Mouse (Mus musculus) neural tube, embryonic 11.5 days (tissue): ENCODE measurements around the gene Fgb. TPM values are rescaled to one million over a fixed set of nuclear protein-coding genes. Genes with fewer than 3 reads are reported as not detected.
A peak's percentile ranks its signal among the peaks of the same experiment; 100 is the strongest.

ENCODE experiments used
- ATAC-seq: fragments of 200-750 bp; cut with Nextera tagmentation; 2 replicates; pipeline ENCODE4 v1.8.0; 2017; ENCODE audit warnings: moderate number of reproducible peaks, mild to moderate bottlenecking, moderate TSS enrichment, moderate library complexity; ENCODE audit not compliant: insufficient read depth, low FRiP score, low TSS enrichment
- DNase-seq: peaks from one replicate; pipeline ENCODE4 v3.0.0-alpha.2; 2015; ENCODE audit warnings: low spot score
- H3K27ac ChIP-seq: fragments of 300-500 bp; sonication (generic); 2 replicates; pipeline ENCODE4 v1.5.1; 2014; ENCODE audit warnings: low read depth, mild to moderate bottlenecking, low read length
- H3K27me3 ChIP-seq: fragments of 300-500 bp; sonication (generic); 2 replicates; pipeline ENCODE4 v1.6.1; 2014; ENCODE audit warnings: mild to moderate bottlenecking, low read length, mixed read lengths; ENCODE audit not compliant: control insufficient read depth, insufficient read depth
- H3K36me3 ChIP-seq: fragments of 300-500 bp; sonication (generic); 2 replicates; pipeline ENCODE4 v1.6.1; 2014; ENCODE audit warnings: mild to moderate bottlenecking, low read length, moderate library complexity, mixed read lengths; ENCODE audit not compliant: control insufficient read depth, insufficient read depth
- H3K4me1 ChIP-seq: fragments of 300-500 bp; sonication (generic); 2 replicates; pipeline ENCODE4 v1.6.1; 2014; ENCODE audit warnings: low read length, mixed read lengths; ENCODE audit not compliant: control insufficient read depth, insufficient read depth
- H3K4me2 ChIP-seq: fragments of 300-500 bp; sonication (generic); 2 replicates; pipeline ENCODE4 v1.6.1; 2014; ENCODE audit warnings: low read depth, mild to moderate bottlenecking, moderate library complexity
- H3K4me3 ChIP-seq: fragments of 300-500 bp; sonication (generic); 2 replicates; pipeline ENCODE4 v1.5.1; 2014; ENCODE audit warnings: low read depth, low read length
- H3K9ac ChIP-seq: fragments of 300-500 bp; sonication (generic); 2 replicates; pipeline ENCODE4 v1.6.1; 2014; ENCODE audit warnings: mild to moderate bottlenecking, low read length
- H3K9me3 ChIP-seq: fragments of 300-500 bp; sonication (generic); 2 replicates; pipeline ENCODE4 v1.6.1; 2016; ENCODE audit warnings: low read length; ENCODE audit not compliant: control insufficient read depth
- WGBS: fragments of 180-500 bp; shearing (Covaris S2); extraction: QIAGEN DNeasy Blood & Tissue Kit; methylation state at CpG from one replicate; pipeline ENCODE4 v1.1.7; 2014; 5-methylcytosine and 5-hydroxymethylcytosine counted together
- polyA plus RNA-seq: library from polyadenylated mRNA; unstranded; fragments of >200 nt; fragmentation: Nextera tagmentation; extraction: Ambion mirVana; gene quantifications from 2 replicates; pipeline ENCODE4 v1.2.1, GENCODE M21; 2014

Gene Fgb
- polyA plus RNA-seq, result 0.08 and 0.16 TPM in 2 replicates

- H3K27ac ChIP-seq, result no peak within 1 kb of the TSS
- DNase-seq (no peak), ATAC-seq (no peak)
- no peak within 1 kb of the TSS for H3K4me2 ChIP-seq
- no peaks in the 10 kb centered on the region for H3K27me3 ChIP-seq
- H3K9me3 ChIP-seq, result no peaks in the 10 kb centered on the region
- H3K4me1 ChIP-seq, result no peaks in the 10 kb centered on the region
- no peaks in the 10 kb centered on the region for H3K36me3 ChIP-seq
- no peak within 1 kb of the TSS for H3K4me3 ChIP-seq
- H3K9ac ChIP-seq, result no peak within 1 kb of the TSS
- WGBS, result 81% methylated on average over 8 of the region's 8 CpGs
These were observed at the start of gene Fgb for GRCm38 (mm10) chr3:83049680-83050079. Gene Fgb (minus strand): TSS chr3:83049863.

- peak; percentile 25; the same call in 1 of the 2 replicates for ATAC-seq
- H3K27me3 ChIP-seq, result no peaks in the 10 kb centered on the region
- DNase-seq, result no peak
- no peaks in the 10 kb centered on the region for H3K9me3 ChIP-seq
- H3K36me3 ChIP-seq, result no peaks in the 10 kb centered on the region
- H3K4me2 ChIP-seq, result peak overlapping the region; percentile 42; the same call in 1 of the 2 replicates
- peak overlapping the region; percentile 49; the same call in 1 of the 2 replicates for H3K27ac ChIP-seq
- H3K4me1 ChIP-seq, result peaks cover 12% of the 10 kb centered on the region
- H3K4me3 ChIP-seq, result no peak overlapping the region
- WGBS, result 81% methylated on average over 1 of the region's 1 CpGs
- H3K9ac ChIP-seq, result no peak overlapping the region
These were observed 49.5 kb upstream of the Fgb start for GRCm38 (mm10) chr3:83099139-83099538.

GRCm38 (mm10) chr3:83098546-83099034 is 48.9 kb upstream of the Fgb start:
- peak overlapping the region; percentile 21; the same call in 1 of the 2 replicates for H3K4me3 ChIP-seq
- peak; percentile 72 for ATAC-seq
- 3% methylated on average over 14 of the region's 14 CpGs for WGBS
- H3K27me3 ChIP-seq, result no peaks in the 10 kb centered on the region
- peak overlapping the region; percentile 41 for H3K9ac ChIP-seq
- no peaks in the 10 kb centered on the region for H3K36me3 ChIP-seq
- H3K4me2 ChIP-seq, result peak overlapping the region; percentile 42
- peak; percentile 65 for DNase-seq
- H3K9me3 ChIP-seq, result no peaks in the 10 kb centered on the region
- H3K27ac ChIP-seq, result peak overlapping the region; percentile 49; the same call in 1 of the 2 replicates
- H3K4me1 ChIP-seq, result peaks cover 12% of the 10 kb centered on the region

- Histone ChIP-seq H3K27me3 (no peaks in the 10 kb centered on the region), H3K9me3 (no peaks in the 10 kb centered on the region), H3K9ac (no peak overlapping the region), H3K36me3 (no peaks in the 10 kb centered on the region), H3K4me2 (no peak overlapping the region), H3K27ac (0 out of 2 replicates have a peak overlapping the region, but pooled peaks have one; percentile 29), H3K4me1 (peaks cover 12% of the 10 kb centered on the region), H3K4me3 (no peak overlapping the region)
- ATAC-seq (no peak), DNase-seq (no peak)
- 46% methylated on average over 6 of the region's 6 CpGs for WGBS
These were observed 47.9 kb upstream of the Fgb start for GRCm38 (mm10) chr3:83097586-83097985.

GRCm38 (mm10) chr3:83080567-83081055 is 30.9 kb upstream of the Fgb start:
- peak overlapping the region; percentile 46 for H3K4me2 ChIP-seq
- ATAC-seq (0 out of 2 replicates have a peak, but pooled peaks have one; percentile 35), DNase-seq (peak; percentile 73)
- no peaks in the 10 kb centered on the region for H3K9me3 ChIP-seq
- H3K27ac ChIP-seq, result no peak overlapping the region
- H3K9ac ChIP-seq, result no peak overlapping the region
- no peaks in the 10 kb centered on the region for H3K36me3 ChIP-seq
- peaks cover 8% of the 10 kb centered on the region for H3K4me1 ChIP-seq
- WGBS, result 7% methylated on average over 11 of the region's 11 CpGs
- peak overlapping the region; percentile 10; the same call in 1 of the 2 replicates for H3K4me3 ChIP-seq
- H3K27me3 ChIP-seq, result no peaks in the 10 kb centered on the region

GRCm38 (mm10) chr3:83076563-83076962 is 26.9 kb upstream of the Fgb start:
- peak; percentile 52 for ATAC-seq
- Histone ChIP-seq H3K27me3 (no peaks in the 10 kb centered on the region), H3K4me1 (peaks cover 8% of the 10 kb centered on the region), H3K27ac (no peak overlapping the region), H3K4me3 (no peak overlapping the region), H3K9ac (no peak overlapping the region; the same call in 1 of the 2 replicates), H3K36me3 (peaks cover 2% of the 10 kb centered on the region; the same call in 1 of the 2 replicates), H3K4me2 (no peak overlapping the region), H3K9me3 (no peaks in the 10 kb centered on the region)
- no peak for DNase-seq
- 10% methylated on average over 3 of the region's 3 CpGs for WGBS

GRCm38 (mm10) chr3:83070231-83070630 is 20.6 kb upstream of the Fgb start:
- DNase-seq, result no peak
- 89% methylated on average over 4 of the region's 4 CpGs for WGBS
- no peak overlapping the region for H3K9ac ChIP-seq
- peaks cover 14% of the 10 kb centered on the region for H3K36me3 ChIP-seq
- no peak for ATAC-seq
- H3K27ac ChIP-seq, result no peak overlapping the region
- H3K4me1 ChIP-seq, result no peaks in the 10 kb centered on the region
- H3K27me3 ChIP-seq, result no peaks in the 10 kb centered on the region
- no peaks in the 10 kb centered on the region for H3K9me3 ChIP-seq
- H3K4me2 ChIP-seq, result no peak overlapping the region
- no peak overlapping the region for H3K4me3 ChIP-seq

- H3K4me2 ChIP-seq, result no peak overlapping the region
- H3K27me3 ChIP-seq, result no peaks in the 10 kb centered on the region
- no peak for DNase-seq
- H3K36me3 ChIP-seq, result peaks cover 14% of the 10 kb centered on the region
- ATAC-seq, result no peak
- H3K4me1 ChIP-seq, result no peaks in the 10 kb centered on the region
- no peak overlapping the region for H3K4me3 ChIP-seq
- no peak overlapping the region for H3K9ac ChIP-seq
- 96% methylated on average over 13 of the region's 13 CpGs for WGBS
- no peak overlapping the region for H3K27ac ChIP-seq
- no peaks in the 10 kb centered on the region for H3K9me3 ChIP-seq
These were observed 19.2 kb upstream of the Fgb start for GRCm38 (mm10) chr3:83068869-83069268.

GRCm38 (mm10) chr3:83067920-83068319 is 18.3 kb upstream of the Fgb start:
- no peaks in the 10 kb centered on the region for H3K27me3 ChIP-seq
- H3K4me3 ChIP-seq, result no peak overlapping the region
- 94% methylated on average over 9 of the region's 9 CpGs for WGBS
- no peaks in the 10 kb centered on the region for H3K9me3 ChIP-seq
- H3K27ac ChIP-seq, result no peak overlapping the region
- DNase-seq (no peak), ATAC-seq (no peak)
- H3K4me1 ChIP-seq, result no peaks in the 10 kb centered on the region
- peaks cover 14% of the 10 kb centered on the region for H3K36me3 ChIP-seq
- H3K4me2 ChIP-seq, result no peak overlapping the region
- no peak overlapping the region for H3K9ac ChIP-seq
